Mouse (Mus musculus) heart, embryonic 16.5 days (tissue): Measurements from ENCODE around the gene Lcn10. TPM values are rescaled to one million over a fixed set of nuclear protein-coding genes. Genes with fewer than 3 reads are reported as not detected.

ENCODE experiments used
- ATAC-seq: fragments of 200-750 bp; cut with Nextera tagmentation; replicated peaks from 2 replicates; pipeline ENCODE4 v1.8.0; 2017; ENCODE audit warnings: moderate number of reproducible peaks; ENCODE audit not compliant: insufficient read depth, low FRiP score; ENCODE audit errors: extremely low read depth
- H3K27ac ChIP-seq: fragments of 300-500 bp; sonication (generic); 2 replicates; pipeline ENCODE4 v1.5.1; 2014; ENCODE audit warnings: mild to moderate bottlenecking, low read length, control low read depth, moderate library complexity
- H3K27me3 ChIP-seq: fragments of 300-500 bp; sonication (generic); 2 replicates; pipeline ENCODE4 v1.6.1; 2014; ENCODE audit warnings: low read length, mixed read lengths; ENCODE audit not compliant: control insufficient read depth, insufficient read depth
- H3K36me3 ChIP-seq: fragments of 300-500 bp; sonication (generic); 2 replicates; pipeline ENCODE4 v1.6.1; 2014; ENCODE audit not compliant: control insufficient read depth, insufficient read depth
- H3K4me1 ChIP-seq: fragments of 300-500 bp; sonication (generic); 2 replicates; pipeline ENCODE4 v1.6.1; 2014; ENCODE audit warnings: low read length, mixed read lengths; ENCODE audit not compliant: control insufficient read depth, insufficient read depth
- H3K4me2 ChIP-seq: fragments of 300-500 bp; sonication (generic); 2 replicates; pipeline ENCODE4 v1.6.1; 2014; ENCODE audit warnings: low read depth, mild to moderate bottlenecking, control low read depth, low read length
- H3K4me3 ChIP-seq: fragments of 300-500 bp; sonication (generic); 2 replicates; pipeline ENCODE4 v1.5.1; 2014; ENCODE audit warnings: mild to moderate bottlenecking, control low read depth, low read length
- H3K9ac ChIP-seq: fragments of 300-500 bp; sonication (generic); 2 replicates; pipeline ENCODE4 v1.6.1; 2014; ENCODE audit warnings: low read length, control low read depth
- H3K9me3 ChIP-seq: fragments of 300-500 bp; sonication (generic); replicated peaks from 2 replicates; pipeline ENCODE4 v1.6.1; 2016; ENCODE audit warnings: low read length; ENCODE audit not compliant: control insufficient read depth
- WGBS: fragments of 180-500 bp; shearing (Covaris S2); extraction: QIAGEN DNeasy Blood & Tissue Kit; methylation state at CpG from one replicate; pipeline ENCODE4 v1.1.7; 2014; 5-methylcytosine and 5-hydroxymethylcytosine counted together
- polyA plus RNA-seq: library from polyadenylated mRNA; unstranded; fragments of >200 nt; fragmentation: Nextera tagmentation; extraction: Ambion mirVana; gene quantifications from 2 replicates; pipeline ENCODE4 v1.2.1, GENCODE M21; 2015

Lcn10 gene
- polyA plus RNA-seq = not detected in 2 replicates

DNA sequence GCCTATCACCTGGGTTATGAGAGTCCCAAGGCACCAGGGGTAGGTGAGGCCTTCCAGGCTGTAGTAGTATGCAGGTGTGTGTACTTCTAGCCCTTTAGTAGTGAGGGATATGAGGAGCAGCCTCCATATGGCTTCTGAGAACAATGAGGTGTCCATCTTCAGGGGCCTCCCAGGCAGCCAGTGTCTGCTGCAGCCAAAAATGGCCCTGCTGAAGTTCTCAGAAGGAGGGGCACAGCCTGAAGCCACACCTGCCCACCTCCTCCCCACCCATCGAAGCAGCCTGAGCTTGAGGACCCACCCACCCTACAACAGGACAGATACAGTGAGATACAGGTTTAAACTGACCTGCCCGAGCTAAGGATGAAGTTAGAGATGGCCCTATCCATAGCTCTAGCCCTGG is at the start of gene Lcn10:
TSS of gene Lcn10 (plus strand) at position 301 of the 400 bp plus-strand sequence.
- 45% methylated on average over 2 of the region's 2 CpGs for WGBS
- H3K27me3 ChIP-seq = no peaks in the 10 kb centered on the region
- H3K4me3 ChIP-seq = no peak within 1 kb of the TSS
- no peaks in the 10 kb centered on the region for H3K9me3 ChIP-seq
- no peaks in the 10 kb centered on the region for H3K4me1 ChIP-seq
- H3K9ac ChIP-seq = no peak within 1 kb of the TSS
- H3K4me2 ChIP-seq = no peak within 1 kb of the TSS
- no peaks in the 10 kb centered on the region for H3K36me3 ChIP-seq
- no peak within 1 kb of the TSS for H3K27ac ChIP-seq
- no peak for ATAC-seq

DNA sequence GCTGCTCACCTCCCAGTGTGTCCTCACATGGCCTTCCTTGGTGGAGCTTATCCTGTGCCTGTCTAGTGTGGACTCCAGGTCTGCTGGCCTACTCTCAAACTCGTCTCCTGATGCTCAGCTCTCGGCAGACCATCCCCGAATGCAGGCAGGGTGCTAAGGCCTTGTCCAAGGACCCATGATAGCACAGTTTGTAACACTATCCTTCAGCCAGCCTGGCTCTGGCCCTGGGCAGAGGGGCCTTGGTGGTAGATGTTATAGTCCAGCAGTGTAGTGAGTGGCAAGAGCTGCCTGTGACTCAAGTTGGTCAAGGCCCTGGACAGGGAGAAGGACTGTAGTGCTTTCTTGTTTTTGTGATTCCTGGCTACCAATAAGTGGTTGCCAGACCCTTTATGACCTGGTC is 48.9 kb upstream of the Lcn10 start:
- no peak overlapping the region for H3K4me3 ChIP-seq
- no peak overlapping the region for H3K9ac ChIP-seq
- no peak overlapping the region for H3K27ac ChIP-seq
- no peaks in the 10 kb centered on the region for H3K36me3 ChIP-seq
- ATAC-seq = no peak
- H3K4me2 ChIP-seq = no peak overlapping the region
- no peaks in the 10 kb centered on the region for H3K4me1 ChIP-seq
- no peaks in the 10 kb centered on the region for H3K27me3 ChIP-seq
- 84% methylated on average over 3 of the region's 3 CpGs for WGBS
- H3K9me3 ChIP-seq = no peaks in the 10 kb centered on the region

DNA sequence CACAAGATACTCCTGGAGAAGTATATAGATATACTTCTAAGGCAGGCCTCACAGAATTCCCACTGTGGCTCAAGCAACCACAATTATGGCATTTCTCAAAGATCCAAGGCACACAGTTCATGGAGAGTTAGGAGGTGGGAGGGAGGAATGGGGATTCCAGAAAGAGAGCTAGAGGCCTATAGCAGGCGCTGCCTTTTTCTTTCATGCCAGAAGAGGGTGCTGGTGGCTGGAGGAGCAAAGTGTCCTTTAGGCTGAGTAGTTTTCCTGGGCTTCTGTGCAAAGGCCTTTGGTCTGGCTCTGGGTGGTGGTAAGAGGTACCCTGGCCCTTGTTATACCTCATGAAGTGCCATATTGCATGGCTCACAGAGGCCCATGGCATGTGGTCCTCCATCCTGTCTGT is 48.5 kb upstream of the Lcn10 start:
- H3K27ac ChIP-seq = no peak overlapping the region
- no peaks in the 10 kb centered on the region for H3K9me3 ChIP-seq
- no peaks in the 10 kb centered on the region for H3K27me3 ChIP-seq
- H3K4me3 ChIP-seq = no peak overlapping the region
- no peak overlapping the region for H3K9ac ChIP-seq
- no peaks in the 10 kb centered on the region for H3K4me1 ChIP-seq
- no peak overlapping the region for H3K4me2 ChIP-seq
- no peak for ATAC-seq
- WGBS = 47% methylated on average over 1 of the region's 1 CpGs
- H3K36me3 ChIP-seq = no peaks in the 10 kb centered on the region

DNA sequence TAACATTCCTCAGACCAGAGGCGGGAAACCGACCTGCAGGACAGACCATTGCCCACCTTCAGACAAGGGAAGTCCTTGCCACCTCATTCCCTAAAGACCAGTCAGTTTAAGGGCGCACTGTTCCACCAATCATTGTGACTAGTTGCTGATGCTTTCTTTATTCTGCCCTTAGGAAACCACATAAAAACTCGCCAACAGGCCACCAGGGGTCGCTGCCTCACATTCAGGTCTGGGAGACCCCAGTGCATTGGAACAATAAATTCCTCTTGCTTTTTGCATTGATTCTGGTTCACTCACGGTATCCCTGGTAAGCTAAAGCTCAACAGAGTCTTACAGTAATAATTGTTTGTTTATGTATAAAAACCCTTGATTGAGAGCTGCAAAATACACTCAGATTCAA is 42.6 kb upstream of the Lcn10 start:
- Histone ChIP-seq H3K36me3 (no peaks in the 10 kb centered on the region), H3K9me3 (no peaks in the 10 kb centered on the region), H3K27me3 (no peaks in the 10 kb centered on the region), H3K27ac (no peak overlapping the region), H3K4me3 (no peak overlapping the region), H3K4me1 (no peaks in the 10 kb centered on the region), H3K4me2 (no peak overlapping the region), H3K9ac (no peak overlapping the region)
- 21% methylated on average over 6 of the region's 6 CpGs for WGBS
- no peak for ATAC-seq

DNA sequence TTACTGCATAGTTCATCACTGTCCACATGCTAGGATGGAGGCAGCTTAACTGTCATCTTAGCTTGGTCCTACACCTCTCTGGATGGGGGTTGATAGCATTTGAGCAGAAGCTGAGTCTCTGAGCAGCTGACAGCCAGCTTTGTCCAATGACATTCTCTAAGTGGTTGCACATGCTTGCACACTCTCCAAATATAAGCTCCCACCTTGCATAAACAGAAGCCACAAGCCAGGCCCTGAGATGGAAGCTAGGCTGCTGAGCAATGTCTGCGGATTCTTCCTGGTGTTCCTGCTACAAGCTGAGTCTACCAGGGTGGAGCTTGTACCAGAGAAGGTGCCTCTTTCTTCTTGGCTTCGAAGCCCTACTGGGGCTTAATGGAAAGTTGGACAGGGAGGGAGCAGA is 29.6 kb upstream of the Lcn10 start, which contains the start of gene Lcn8:
TSS of gene Lcn8 (plus strand) at position 219 of the 400 bp plus-strand sequence.
- Histone ChIP-seq H3K4me2 (no peak within 1 kb of the TSS), H3K9me3 (no peaks in the 10 kb centered on the region), H3K4me3 (no peak within 1 kb of the TSS), H3K27ac (no peak within 1 kb of the TSS), H3K4me1 (no peaks in the 10 kb centered on the region), H3K9ac (no peak within 1 kb of the TSS), H3K36me3 (no peaks in the 10 kb centered on the region), H3K27me3 (0 out of 2 replicates have a peak, but pooled peaks cover 3% of the 10 kb centered on the region)
- no peak for ATAC-seq
- WGBS = 69% methylated on average over 2 of the region's 2 CpGs

DNA sequence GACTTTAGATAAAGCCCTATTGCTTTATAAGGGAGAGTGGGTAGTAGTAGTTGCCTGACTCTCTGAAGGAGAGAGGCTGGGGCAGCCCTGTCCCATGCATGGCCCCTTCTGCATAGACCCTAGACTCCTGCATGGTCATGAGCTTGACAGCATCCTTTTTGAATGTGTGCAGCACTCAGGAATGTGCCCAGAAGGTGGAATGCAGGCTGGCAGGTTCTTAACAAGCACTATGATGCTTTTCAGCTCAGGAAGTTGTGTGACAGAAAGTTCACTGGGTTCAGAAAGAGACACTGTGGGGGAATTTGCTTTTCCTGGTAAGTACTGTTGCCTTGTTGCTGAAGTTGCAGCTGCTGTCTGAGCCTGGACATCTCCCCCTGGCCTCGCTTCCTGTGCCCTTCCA is 28.0 kb upstream of the Lcn10 start:
- H3K4me1 ChIP-seq = no peaks in the 10 kb centered on the region
- no peak for ATAC-seq
- H3K4me3 ChIP-seq = no peak overlapping the region
- H3K36me3 ChIP-seq = no peaks in the 10 kb centered on the region
- H3K27me3 ChIP-seq = 0 out of 2 replicates have a peak, but pooled peaks cover 3% of the 10 kb centered on the region
- WGBS = 43% methylated on average over 1 of the region's 1 CpGs
- no peaks in the 10 kb centered on the region for H3K9me3 ChIP-seq
- no peak overlapping the region for H3K27ac ChIP-seq
- H3K4me2 ChIP-seq = no peak overlapping the region
- H3K9ac ChIP-seq = no peak overlapping the region

DNA sequence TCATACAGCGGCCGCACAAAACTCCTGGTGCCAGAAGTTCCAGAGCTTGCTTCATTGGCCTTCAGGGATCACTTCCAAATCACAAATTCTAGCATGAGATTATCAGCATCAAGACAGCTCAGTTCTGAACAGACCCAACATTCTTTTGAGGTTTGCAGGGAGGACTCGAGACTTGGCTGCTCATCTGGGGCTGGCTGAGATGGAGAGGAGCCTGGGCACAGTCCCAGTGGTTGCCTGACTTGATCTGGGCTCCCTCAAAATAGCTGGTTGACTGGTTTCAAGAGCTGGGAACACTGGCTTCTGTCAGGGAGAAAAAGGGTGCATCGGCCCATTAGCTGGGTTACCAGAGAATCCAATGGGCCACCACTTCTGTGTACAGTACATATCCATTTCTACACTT is 25.8 kb upstream of the Lcn10 start:
- no peak overlapping the region for H3K4me3 ChIP-seq
- no peak for ATAC-seq
- no peaks in the 10 kb centered on the region for H3K4me1 ChIP-seq
- H3K9me3 ChIP-seq = no peaks in the 10 kb centered on the region
- H3K36me3 ChIP-seq = no peaks in the 10 kb centered on the region
- 67% methylated on average over 4 of the region's 4 CpGs for WGBS
- H3K27ac ChIP-seq = no peak overlapping the region
- H3K27me3 ChIP-seq = 0 out of 2 replicates have a peak, but pooled peaks cover 3% of the 10 kb centered on the region
- H3K4me2 ChIP-seq = no peak overlapping the region
- no peak overlapping the region for H3K9ac ChIP-seq

DNA sequence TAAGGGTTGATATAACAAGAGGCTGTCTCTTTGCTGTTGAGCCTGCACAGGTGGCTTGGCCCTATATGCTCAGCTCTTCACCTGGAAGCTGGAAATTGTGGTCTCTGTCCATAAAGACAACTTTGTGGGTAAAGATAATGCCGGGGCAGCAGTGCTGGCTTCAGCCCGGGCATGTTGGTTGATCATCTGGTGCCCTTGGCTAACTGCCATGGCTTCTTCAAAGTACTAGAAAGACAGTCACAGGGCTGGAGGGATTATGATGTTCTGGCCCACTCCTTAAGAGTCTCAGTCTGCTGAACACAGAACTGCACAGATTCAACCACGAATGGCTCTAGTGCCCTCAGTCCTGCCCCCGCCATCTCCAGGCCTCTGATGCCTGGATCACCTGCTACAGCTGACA is 25.3 kb upstream of the Lcn10 start:
- Histone ChIP-seq H3K9me3 (no peaks in the 10 kb centered on the region), H3K4me3 (no peak overlapping the region), H3K4me2 (no peak overlapping the region), H3K27me3 (0 out of 2 replicates have a peak, but pooled peaks cover 3% of the 10 kb centered on the region), H3K36me3 (no peaks in the 10 kb centered on the region), H3K27ac (no peak overlapping the region), H3K4me1 (no peaks in the 10 kb centered on the region), H3K9ac (no peak overlapping the region)
- 71% methylated on average over 4 of the region's 4 CpGs for WGBS
- no peak for ATAC-seq

DNA sequence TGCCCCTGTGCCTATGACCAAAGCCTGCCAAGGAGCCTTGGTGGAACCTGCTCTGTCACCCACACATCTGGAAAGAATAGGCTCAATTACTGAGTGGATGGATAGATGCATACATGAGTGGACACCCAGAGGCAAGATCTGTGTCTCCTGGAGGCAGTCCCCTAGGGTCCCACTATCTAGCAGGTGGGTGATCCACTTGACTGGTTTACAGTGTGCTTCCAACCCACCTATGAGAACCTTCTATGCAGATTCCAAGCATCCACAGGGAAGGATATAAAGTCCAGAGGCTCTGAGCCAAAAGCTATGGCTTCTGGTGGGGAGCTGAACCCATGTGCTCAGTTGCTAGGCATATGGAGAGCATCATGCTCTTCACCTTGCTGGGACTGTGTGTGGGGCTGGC is 24.9 kb upstream of the Lcn10 start, which contains the start of gene Lcn5:
TSS of gene Lcn5 (plus strand) at position 301 of the 400 bp plus-strand sequence.
- no peak for ATAC-seq
- no peaks in the 10 kb centered on the region for H3K4me1 ChIP-seq
- H3K9me3 ChIP-seq = no peaks in the 10 kb centered on the region
- H3K27ac ChIP-seq = no peak within 1 kb of the TSS
- H3K36me3 ChIP-seq = no peaks in the 10 kb centered on the region
- H3K4me3 ChIP-seq = no peak within 1 kb of the TSS
- 0 out of 2 replicates have a peak, but pooled peaks cover 3% of the 10 kb centered on the region for H3K27me3 ChIP-seq
- H3K4me2 ChIP-seq = no peak within 1 kb of the TSS
- no peak within 1 kb of the TSS for H3K9ac ChIP-seq
